Mouse (Mus musculus) MEL-GATA-1-ER (cell line): Measurements from ENCODE around the gene Rdh19.
A peak's percentile ranks its signal among the peaks of the same experiment; 100 is the strongest.
"Not testable (repeated sequence)": the region's sequence is repeated elsewhere in the genome, so short reads cannot be mapped to it uniquely, and the experiment has no call there.

Source experiments
- DNase-seq: peaks from one replicate; pipeline ENCODE4 v3.0.0-alpha.2; 2012; ENCODE audit warnings: low read depth; ENCODE audit errors: extremely low read depth

Gene Rdh19

GRCm38 (mm10) chr10:127849628-127850027, at the start of gene Rdh19:
TSS of gene Rdh19 (plus strand) at chr10:127849928.
- no peak for DNase-seq

GRCm38 (mm10) chr10:127800891-127801290, 48.8 kb upstream of the Rdh19 start, which contains the start of gene Rdh16:
TSS of gene Rdh16 (plus strand) at chr10:127801152.
- DNase-seq, result no peak

- DNase-seq, result no peak
Measured at GRCm38 (mm10) chr10:127801612-127802011, 48.1 kb upstream of the Rdh19 start.

- no peak for DNase-seq
Measured at GRCm38 (mm10) chr10:127802236-127802635, 47.5 kb upstream of the Rdh19 start.

GRCm38 (mm10) chr10:127804416-127804815, 45.3 kb upstream of the Rdh19 start:
- no peak for DNase-seq

GRCm38 (mm10) chr10:127815888-127816287, 33.8 kb upstream of the Rdh19 start:
- DNase-seq, result no peak

- DNase-seq, result not testable (repeated sequence)
Measured at GRCm38 (mm10) chr10:127817268-127817910, 32.3 kb upstream of the Rdh19 start.

- not testable (repeated sequence) for DNase-seq
Measured at GRCm38 (mm10) chr10:127821806-127822205, 27.9 kb upstream of the Rdh19 start.

- DNase-seq, result no peak
Measured at GRCm38 (mm10) chr10:127825386-127825785, 24.3 kb upstream of the Rdh19 start.

- DNase-seq, result no peak
Measured at GRCm38 (mm10) chr10:127829121-127829520, 20.6 kb upstream of the Rdh19 start.

- DNase-seq, result not testable (repeated sequence)
Measured at GRCm38 (mm10) chr10:127834186-127834585, 15.5 kb upstream of the Rdh19 start.

GRCm38 (mm10) chr10:127835292-127835691, 14.4 kb upstream of the Rdh19 start:
- no peak for DNase-seq

GRCm38 (mm10) chr10:127837793-127838192, 11.9 kb upstream of the Rdh19 start:
- not testable (repeated sequence) for DNase-seq

- DNase-seq, result no peak
Measured at GRCm38 (mm10) chr10:127838539-127838938, 11.2 kb upstream of the Rdh19 start.

GRCm38 (mm10) chr10:127840776-127841175, 9.0 kb upstream of the Rdh19 start:
- DNase-seq, result peak; percentile 13

GRCm38 (mm10) chr10:127845945-127846344, 3.8 kb upstream of the Rdh19 start:
- DNase-seq, result not testable (repeated sequence)

GRCm38 (mm10) chr10:127848089-127848488, 1.6 kb upstream of the Rdh19 start:
- DNase-seq, result no peak

GRCm38 (mm10) chr10:127856376-127856775, 6.6 kb downstream of the Rdh19 start:
- DNase-seq, result no peak

- no peak for DNase-seq
Measured at GRCm38 (mm10) chr10:127864931-127865330, 15.2 kb downstream of the Rdh19 start.

GRCm38 (mm10) chr10:127866232-127866631, 16.5 kb downstream of the Rdh19 start, which contains the start of gene Rdh16f2:
TSS of gene Rdh16f2 (plus strand) at chr10:127866474.
- DNase-seq, result no peak

GRCm38 (mm10) chr10:127872484-127872883, 22.8 kb downstream of the Rdh19 start:
- DNase-seq, result no peak

GRCm38 (mm10) chr10:127877681-127878080, 28.0 kb downstream of the Rdh19 start:
- no peak for DNase-seq
